Mouse (Mus musculus) hindbrain, embryonic 12.5 days (tissue): ENCODE data around the gene Utp14b. TPM values are rescaled to one million over a fixed set of nuclear protein-coding genes. Genes with fewer than 3 reads are reported as not detected.

ENCODE experiments used
- ATAC-seq: fragments of 200-750 bp; cut with Nextera tagmentation; 2 replicates; pipeline ENCODE4 v1.8.0; 2017; ENCODE audit warnings: moderate TSS enrichment; ENCODE audit not compliant: low FRiP score
- H3K27ac ChIP-seq: fragments of 300-500 bp; sonication (generic); 2 replicates; pipeline ENCODE4 v1.5.1; 2016; ENCODE audit warnings: mild to moderate bottlenecking
- H3K27me3 ChIP-seq: fragments of 300-500 bp; sonication (generic); 2 replicates; pipeline ENCODE4 v1.6.1; 2016; ENCODE audit warnings: mild to moderate bottlenecking
- H3K36me3 ChIP-seq: fragments of 300-500 bp; sonication (generic); 2 replicates; pipeline ENCODE4 v1.6.1; 2016; ENCODE audit warnings: mild to moderate bottlenecking
- H3K4me1 ChIP-seq: fragments of 300-500 bp; sonication (generic); 2 replicates; pipeline ENCODE4 v1.6.1; 2016
- H3K4me2 ChIP-seq: fragments of 300-500 bp; sonication (generic); replicated peaks from 2 replicates; pipeline ENCODE4 v1.6.1; 2016; ENCODE audit warnings: mild to moderate bottlenecking
- H3K4me3 ChIP-seq: fragments of 300-500 bp; sonication (generic); 2 replicates; pipeline ENCODE4 v1.5.1; 2016; ENCODE audit warnings: mild to moderate bottlenecking
- H3K9ac ChIP-seq: fragments of 300-500 bp; sonication (generic); 2 replicates; pipeline ENCODE4 v1.6.1; 2016; ENCODE audit warnings: mild to moderate bottlenecking, moderate library complexity
- H3K9me3 ChIP-seq: fragments of 300-500 bp; sonication (generic); replicated peaks from 2 replicates; pipeline ENCODE4 v1.6.1; 2016; ENCODE audit warnings: mild to moderate bottlenecking
- WGBS: fragments of 180-500 bp; shearing (Covaris S2); methylation state at CpG from one replicate; pipeline ENCODE4 v1.1.7; 2016; 5-methylcytosine and 5-hydroxymethylcytosine counted together
- polyA plus RNA-seq: library from polyadenylated mRNA; unstranded; fragments of >200 nt; fragmentation: Nextera tagmentation; extraction: Ambion mirVana; gene quantifications from 2 replicates; pipeline ENCODE4 v1.2.1, GENCODE M21; 2016

Gene Utp14b
- polyA plus RNA-seq, 1 experiment from 2014 or later = 4.0 TPM

DNA sequence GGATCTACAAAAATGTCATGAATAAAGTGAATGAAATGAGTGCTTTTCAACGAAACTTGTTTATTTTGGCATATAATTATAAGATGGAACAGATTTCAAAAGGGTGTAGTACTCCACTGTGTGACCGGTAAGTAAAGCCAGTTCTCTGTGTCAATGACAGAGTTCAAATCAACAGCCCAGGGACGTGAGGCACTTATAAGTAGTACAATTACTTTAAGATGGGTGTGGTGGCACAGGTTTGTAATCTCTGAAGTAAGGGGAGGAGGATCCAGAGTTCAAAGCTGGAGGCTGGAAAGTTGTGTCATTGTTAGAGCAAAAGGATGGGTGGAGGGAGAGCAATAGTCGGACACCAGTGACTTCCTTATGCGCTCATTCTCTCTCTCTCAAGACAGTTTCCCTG, 39.1 kb downstream of the Utp14b start:
- ATAC-seq = no peak

DNA sequence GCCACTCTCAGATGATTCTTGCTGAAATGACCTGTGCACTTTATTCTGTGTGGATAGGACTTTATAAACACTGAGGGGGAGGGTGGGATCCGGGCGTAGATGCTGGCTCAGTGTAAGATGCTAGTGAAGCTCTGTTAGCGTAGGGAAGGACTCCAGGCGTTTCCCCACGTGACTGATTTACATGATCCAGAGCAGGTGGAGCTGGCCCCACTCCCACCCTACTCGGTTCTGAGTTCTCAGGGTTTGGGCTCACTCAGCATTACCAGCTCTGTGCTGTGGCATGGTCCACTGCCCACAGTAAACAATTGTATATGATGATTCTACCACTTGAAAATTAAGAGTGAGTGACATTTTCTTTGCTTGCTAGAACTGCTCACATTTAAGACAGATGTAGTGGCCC, 40.3 kb downstream of the Utp14b start:
- Histone ChIP-seq H3K4me2 (no peak overlapping the region), H3K36me3 (peaks cover 80% of the 10 kb centered on the region), H3K4me1 (no peaks in the 10 kb centered on the region), H3K9me3 (no peaks in the 10 kb centered on the region), H3K9ac (no peak overlapping the region), H3K4me3 (no peak overlapping the region), H3K27ac (no peak overlapping the region), H3K27me3 (no peaks in the 10 kb centered on the region)
- WGBS = 83% methylated on average over 6 of the region's 6 CpGs
- no peak for ATAC-seq

More for the DNA sequence above, 39.1 kb downstream of the Utp14b start:
- WGBS = 93% methylated on average over 5 of the region's 5 CpGs
- H3K9ac ChIP-seq = no peak overlapping the region
- peaks cover 80% of the 10 kb centered on the region for H3K36me3 ChIP-seq
- H3K4me1 ChIP-seq = no peaks in the 10 kb centered on the region
- no peaks in the 10 kb centered on the region for H3K27me3 ChIP-seq
- H3K27ac ChIP-seq = no peak overlapping the region
- no peak overlapping the region for H3K4me3 ChIP-seq
- H3K9me3 ChIP-seq = no peaks in the 10 kb centered on the region
- no peak overlapping the region for H3K4me2 ChIP-seq

DNA sequence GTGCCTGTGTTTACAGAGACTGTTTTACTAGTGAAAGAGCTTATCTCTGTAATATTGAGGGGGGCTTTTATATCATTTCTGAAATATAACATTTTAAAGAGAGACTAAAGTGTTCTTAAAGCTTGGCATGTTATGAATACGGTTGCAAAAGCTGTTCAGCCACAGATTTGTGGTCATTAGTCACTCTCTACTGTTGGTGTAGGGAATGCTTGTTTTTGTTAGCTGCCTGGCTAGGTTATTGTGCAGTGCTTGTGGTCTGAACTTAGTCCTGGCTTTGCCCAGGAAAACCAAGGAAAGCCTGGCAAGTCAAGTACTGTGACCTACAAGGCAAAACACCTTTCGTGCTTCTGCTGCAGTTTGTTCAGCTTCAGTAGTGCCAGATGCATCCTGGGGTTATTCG, 43.9 kb downstream of the Utp14b start:
- Histone ChIP-seq H3K4me3 (no peak overlapping the region), H3K9ac (no peak overlapping the region), H3K4me1 (no peaks in the 10 kb centered on the region), H3K36me3 (peaks cover 70% of the 10 kb centered on the region), H3K9me3 (no peaks in the 10 kb centered on the region), H3K27ac (no peak overlapping the region), H3K27me3 (no peaks in the 10 kb centered on the region), H3K4me2 (no peak overlapping the region)
- WGBS = 96% methylated on average over 3 of the region's 3 CpGs
- ATAC-seq = no peak

- H3K9me3 ChIP-seq = no peaks in the 10 kb centered on the region
- no peaks in the 10 kb centered on the region for H3K27me3 ChIP-seq
- H3K4me2 ChIP-seq = no peak overlapping the region
- no peak for ATAC-seq
- peaks cover 63% of the 10 kb centered on the region for H3K36me3 ChIP-seq
- no peak overlapping the region for H3K27ac ChIP-seq
- WGBS = 90% methylated on average over 14 of the region's 14 CpGs
- H3K4me1 ChIP-seq = no peaks in the 10 kb centered on the region
- no peak overlapping the region for H3K9ac ChIP-seq
- H3K4me3 ChIP-seq = no peak overlapping the region
These were observed 44.6 kb downstream of the Utp14b start for GRCm38 (mm10) chr1:78702282-78702963.

- no peaks in the 10 kb centered on the region for H3K4me1 ChIP-seq
- no peaks in the 10 kb centered on the region for H3K9me3 ChIP-seq
- no peak overlapping the region for H3K27ac ChIP-seq
- no peak overlapping the region for H3K9ac ChIP-seq
- H3K4me2 ChIP-seq = no peak overlapping the region
- no peak overlapping the region for H3K4me3 ChIP-seq
- no peaks in the 10 kb centered on the region for H3K27me3 ChIP-seq
- ATAC-seq = no peak
- whole genome bisulfite sequencing = 94% methylated on average over 2 of the region's 2 CpGs
- peaks cover 60% of the 10 kb centered on the region for H3K36me3 ChIP-seq
These were observed 45.1 kb downstream of the Utp14b start for GRCm38 (mm10) chr1:78702964-78703285.

DNA sequence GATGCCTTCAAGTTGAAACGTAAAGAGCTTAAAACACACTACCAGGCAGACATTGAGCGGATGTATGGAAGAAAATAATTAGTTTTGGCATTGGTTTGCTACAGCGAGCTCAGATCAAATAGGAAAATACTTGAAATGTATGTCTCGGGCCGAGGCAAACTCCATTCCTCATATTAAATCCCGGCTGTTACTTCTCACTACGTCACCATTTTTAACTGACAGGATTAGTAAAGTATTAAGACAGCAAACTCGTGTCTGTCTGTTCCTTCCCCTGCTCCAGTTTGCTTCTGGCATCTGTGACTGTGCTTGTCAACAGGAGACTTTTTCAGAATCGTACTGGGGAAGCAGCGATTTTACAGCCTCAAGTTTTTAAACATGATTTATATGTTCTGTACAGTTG, 48.5 kb downstream of the Utp14b start:
- ATAC-seq = no peak
- no peaks in the 10 kb centered on the region for H3K9me3 ChIP-seq

DNA sequence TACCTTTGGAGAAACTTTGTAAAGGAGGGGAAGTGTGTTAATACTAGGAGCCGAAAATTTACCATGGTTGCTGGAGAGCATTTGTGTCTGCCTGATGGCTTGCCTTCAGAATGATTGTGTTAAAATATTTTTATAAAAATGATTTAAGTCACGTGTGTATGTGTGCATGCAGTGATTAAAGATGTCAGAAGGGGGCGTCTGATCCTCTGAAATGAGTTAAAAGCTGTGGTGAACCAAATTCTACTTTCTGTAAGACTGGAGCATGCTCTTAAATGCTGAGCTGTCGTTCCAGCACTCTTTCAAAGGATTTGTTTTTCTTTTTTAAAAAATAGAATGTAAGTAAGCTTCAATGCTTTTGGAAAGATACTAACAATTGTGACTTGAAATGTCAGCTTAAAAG, 49.4 kb downstream of the Utp14b start:
- Histone ChIP-seq H3K9me3 (no peaks in the 10 kb centered on the region), H3K4me3 (no peak overlapping the region), H3K9ac (no peak overlapping the region), H3K4me2 (no peak overlapping the region), H3K36me3 (peaks cover 26% of the 10 kb centered on the region), H3K27me3 (no peaks in the 10 kb centered on the region), H3K4me1 (no peaks in the 10 kb centered on the region), H3K27ac (no peak overlapping the region)
- 64% methylated on average over 4 of the region's 4 CpGs for WGBS
- no peak for ATAC-seq

More for the DNA sequence above, 48.5 kb downstream of the Utp14b start:
- WGBS = 91% methylated on average over 10 of the region's 10 CpGs
- Histone ChIP-seq H3K4me3 (no peak overlapping the region), H3K36me3 (peaks cover 35% of the 10 kb centered on the region), H3K9ac (no peak overlapping the region), H3K4me2 (no peak overlapping the region), H3K27me3 (no peaks in the 10 kb centered on the region), H3K27ac (no peak overlapping the region), H3K4me1 (no peaks in the 10 kb centered on the region)

DNA sequence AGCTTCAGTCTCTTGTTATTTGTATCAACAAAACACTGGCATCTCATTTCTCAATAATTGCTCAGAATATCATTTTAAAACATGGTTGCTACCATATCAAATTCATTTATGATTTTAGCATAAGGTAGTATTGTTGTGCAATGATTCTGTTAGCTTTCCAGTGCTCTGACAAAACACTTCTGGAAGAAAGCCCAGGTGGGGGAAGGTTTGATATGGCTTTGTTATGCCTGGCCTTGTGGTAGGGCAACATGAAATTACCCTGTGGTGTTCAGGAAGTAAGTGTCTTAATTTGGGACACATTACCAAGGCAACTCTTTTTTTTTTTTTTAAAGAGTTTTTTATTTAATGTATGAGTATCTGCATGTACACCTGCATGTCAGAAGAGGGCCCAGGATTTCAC, 52.2 kb downstream of the Utp14b start:
- no peaks in the 10 kb centered on the region for H3K4me1 ChIP-seq
- no peaks in the 10 kb centered on the region for H3K9me3 ChIP-seq
- no peak overlapping the region for H3K4me2 ChIP-seq
- H3K9ac ChIP-seq = no peak overlapping the region
- H3K36me3 ChIP-seq = 0 out of 2 replicates have a peak, but pooled peaks cover 4% of the 10 kb centered on the region
- no peaks in the 10 kb centered on the region for H3K27me3 ChIP-seq
- ATAC-seq = no peak
- no peak overlapping the region for H3K27ac ChIP-seq
- no peak overlapping the region for H3K4me3 ChIP-seq

- H3K36me3 ChIP-seq = 0 out of 2 replicates have a peak, but pooled peaks cover under 1% of the 10 kb centered on the region
- H3K9me3 ChIP-seq = no peaks in the 10 kb centered on the region
- no peak overlapping the region for H3K27ac ChIP-seq
- no peaks in the 10 kb centered on the region for H3K27me3 ChIP-seq
- H3K4me2 ChIP-seq = no peak overlapping the region
- H3K9ac ChIP-seq = no peak overlapping the region
- WGBS = 90% methylated on average over 5 of the region's 5 CpGs
- no peak overlapping the region for H3K4me3 ChIP-seq
- no peaks in the 10 kb centered on the region for H3K4me1 ChIP-seq
- ATAC-seq = no peak
These were observed 52.9 kb downstream of the Utp14b start for GRCm38 (mm10) chr1:78710613-78711329.

Other genes starting within 250 kb of the Utp14b start
- 120 and 129 TPM in 2 replicates for gene Farsb, start 169.1 kb upstream of the Utp14b start, polyA plus RNA-seq
- gene Mogat1, start 147.0 kb upstream of the Utp14b start, polyA plus RNA-seq = 0.48 TPM in 1 of 2 replicates, not detected in the other
- gene BC035947, start 145.9 kb upstream of the Utp14b start, polyA plus RNA-seq = 0.35 and 0.70 TPM in 2 replicates
- gene Acsl3, start 213 bp upstream of the Utp14b start, polyA plus RNA-seq = 83.2 and 96.6 TPM in 2 replicates
- gene Kcne4, start 158.7 kb downstream of the Utp14b start, polyA plus RNA-seq = 1.7 and 2.2 TPM in 2 replicates